Mouse (Mus musculus) heart, postnatal 0 days (tissue): ENCODE measurements around the gene Pfkfb4. TPM values are rescaled to one million over a fixed set of nuclear protein-coding genes. Genes with fewer than 3 reads are reported as not detected.

Experiments used
- ATAC-seq: fragments of 200-750 bp; cut with Nextera tagmentation; 2 replicates; pipeline ENCODE4 v1.8.0; 2017; ENCODE audit warnings: low read depth, moderate number of reproducible peaks, moderate library complexity; ENCODE audit not compliant: insufficient read depth
- DNase-seq: peaks from one replicate; pipeline ENCODE4 v3.0.0-alpha.2; 2016; ENCODE audit warnings: low spot score
- H3K27ac ChIP-seq: fragments of 300-500 bp; sonication (generic); 2 replicates; pipeline ENCODE4 v1.5.1; 2014; ENCODE audit warnings: low read depth, mild to moderate bottlenecking
- H3K27me3 ChIP-seq: fragments of 300-500 bp; sonication (generic); 2 replicates; pipeline ENCODE4 v1.6.1; 2014; ENCODE audit warnings: low read length, mixed read lengths; ENCODE audit not compliant: control insufficient read depth, insufficient read depth
- H3K36me3 ChIP-seq: fragments of 300-500 bp; sonication (generic); replicated peaks from 2 replicates; pipeline ENCODE4 v1.6.1; 2014; ENCODE audit warnings: low read length, mixed read lengths; ENCODE audit not compliant: control insufficient read depth, insufficient read depth
- H3K4me1 ChIP-seq: fragments of 300-500 bp; sonication (generic); 2 replicates; pipeline ENCODE4 v1.6.1; 2014; ENCODE audit warnings: antibody characterized with exemption; ENCODE audit not compliant: control insufficient read depth, insufficient read depth
- H3K4me2 ChIP-seq: fragments of 300-500 bp; sonication (generic); 2 replicates; pipeline ENCODE4 v1.6.1; 2014; ENCODE audit warnings: low read depth, mild to moderate bottlenecking, low read length, moderate library complexity
- H3K4me3 ChIP-seq: fragments of 300-500 bp; sonication (generic); 2 replicates; pipeline ENCODE4 v1.5.1; 2014; ENCODE audit warnings: low read depth, low read length
- H3K9ac ChIP-seq: fragments of 300-500 bp; sonication (generic); replicated peaks from 2 replicates; pipeline ENCODE4 v1.6.1; 2014; ENCODE audit warnings: low read depth, low read length, mixed read lengths
- H3K9me3 ChIP-seq: fragments of 300-500 bp; sonication (generic); replicated peaks from 2 replicates; pipeline ENCODE4 v1.6.1; 2016; ENCODE audit warnings: low read length; ENCODE audit not compliant: control insufficient read depth
- CTCF ChIP-seq: IDR thresholded peaks from 2 replicates; pipeline ENCODE4 v1.5.1; 2016; ENCODE audit warnings: antibody characterized with exemption, control low read depth, low read depth
- EP300 ChIP-seq: IDR thresholded peaks from 2 replicates; pipeline ENCODE4 v1.6.1; 2016; ENCODE audit warnings: antibody characterized with exemption, low read depth
- WGBS: fragments of 180-500 bp; shearing (Covaris S2); extraction: QIAGEN DNeasy Blood & Tissue Kit; methylation state at CpG from one replicate; pipeline ENCODE4 v1.1.7; 2014; 5-methylcytosine and 5-hydroxymethylcytosine counted together
- polyA plus RNA-seq: library from polyadenylated mRNA; unstranded; fragments of >200 nt; fragmentation: Nextera tagmentation; extraction: Ambion mirVana; gene quantifications from 2 replicates; pipeline ENCODE4 v1.2.1, GENCODE M21; 2015
- total RNA-seq: library from RNA; depleted of rRNA; stranded (reverse); fragments of >200 nt; gene quantifications from 2 replicates; pipeline ENCODE4 v1.2.3, GENCODE M21; 2014; ENCODE audit warnings: low replicate concordance

The Pfkfb4 gene
- total and polyA plus RNA-seq, 2 experiments from 2014 or later, result 3.1 to 4.0 TPM

DNA sequence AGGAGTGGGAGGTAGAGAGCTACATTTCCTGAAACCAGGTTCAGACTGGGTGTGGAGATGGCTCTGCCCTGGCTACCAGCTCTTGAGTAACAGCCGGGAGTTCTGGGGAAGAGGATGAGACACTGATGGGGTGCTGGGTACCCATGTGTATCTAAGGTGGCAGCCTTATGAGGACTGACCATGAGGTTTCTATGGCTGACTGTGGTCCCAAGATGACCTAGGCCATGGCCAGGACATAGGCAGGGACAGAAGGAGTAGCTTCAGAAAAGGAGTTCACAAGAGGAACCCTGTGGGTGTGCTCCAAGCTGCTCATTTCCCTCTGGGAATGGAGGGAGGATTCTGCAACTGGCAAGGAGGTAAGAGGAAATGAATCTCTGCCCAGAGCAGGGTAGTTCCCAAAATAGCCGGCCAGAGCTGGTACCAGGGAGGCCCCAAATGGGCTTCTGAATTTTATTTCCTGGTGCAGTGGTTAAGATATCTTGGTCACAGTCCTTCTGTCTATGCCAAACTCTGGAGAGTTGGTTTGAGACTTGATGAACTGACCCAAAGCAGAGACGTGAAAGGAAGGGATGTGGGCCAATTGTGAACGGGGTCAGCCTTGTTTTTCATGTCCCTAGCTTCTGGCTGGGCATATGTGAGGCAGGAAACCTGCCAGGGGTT, 1.6 kb upstream of the Pfkfb4 start:
- Histone ChIP-seq H3K4me2 (no peak overlapping the region), H3K27me3 (no peaks in the 10 kb centered on the region), H3K9ac (no peak overlapping the region), H3K9me3 (no peaks in the 10 kb centered on the region), H3K36me3 (no peaks in the 10 kb centered on the region), H3K27ac (peak overlapping the region; percentile 93), H3K4me3 (no peak overlapping the region), H3K4me1 (peaks cover 34% of the 10 kb centered on the region)
- TF ChIP-seq CTCF, result no peak
- TF ChIP-seq EP300, result no peak
- 40% methylated on average over 4 of the region's 4 CpGs for WGBS
- no peak for DNase-seq
- ATAC-seq, result no peak

DNA sequence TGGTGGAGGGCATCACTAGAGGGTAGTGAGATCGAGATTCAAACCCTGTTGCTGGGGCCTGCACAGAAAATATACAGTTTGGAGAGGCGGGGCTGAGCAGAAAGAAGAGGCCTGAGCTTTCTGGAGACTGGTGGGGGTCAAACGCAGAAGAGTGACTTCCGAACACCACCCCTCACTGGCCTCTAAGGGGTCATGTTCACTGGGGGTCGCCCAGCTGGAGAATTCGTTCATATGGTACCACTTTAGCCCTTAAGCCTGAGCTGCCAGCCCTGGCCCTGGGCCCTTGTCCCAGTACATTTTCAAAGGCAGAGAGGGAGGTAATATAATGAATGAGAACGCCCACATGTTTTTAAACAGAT, 1.1 kb upstream of the Pfkfb4 start:
- 78% methylated on average over 7 of the region's 7 CpGs for WGBS
- Histone ChIP-seq H3K9ac (no peak overlapping the region), H3K4me2 (no peak overlapping the region), H3K9me3 (no peaks in the 10 kb centered on the region), H3K27ac (peak overlapping the region; percentile 93), H3K4me3 (no peak overlapping the region), H3K27me3 (no peaks in the 10 kb centered on the region), H3K36me3 (no peaks in the 10 kb centered on the region), H3K4me1 (peaks cover 34% of the 10 kb centered on the region)
- ATAC-seq (no peak), DNase-seq (no peak)
- TF ChIP-seq EP300, result no peak
- TF ChIP-seq CTCF, result no peak

GRCm38 (mm10) chr9:108992085-108992469, 499 bp downstream of the Pfkfb4 start:
- H3K9ac ChIP-seq, result no peak overlapping the region
- ATAC-seq, result no peak
- H3K4me3 ChIP-seq, result peak overlapping the region; percentile 53
- H3K9me3 ChIP-seq, result no peaks in the 10 kb centered on the region
- 0 out of 2 replicates have a peak overlapping the region, but pooled peaks have one; percentile 28 for H3K27ac ChIP-seq
- WGBS, result 14% methylated on average over 18 of the region's 18 CpGs
- no peaks in the 10 kb centered on the region for H3K36me3 ChIP-seq
- DNase-seq, result no peak
- no peak for TF ChIP-seq EP300
- no peak for TF ChIP-seq CTCF
- peak overlapping the region; percentile 88 for H3K4me2 ChIP-seq
- no peaks in the 10 kb centered on the region for H3K27me3 ChIP-seq
- peaks cover 34% of the 10 kb centered on the region for H3K4me1 ChIP-seq

- DNase-seq (no peak), ATAC-seq (no peak)
- 63% methylated on average over 9 of the region's 9 CpGs for WGBS
- no peaks in the 10 kb centered on the region for H3K9me3 ChIP-seq
- H3K27me3 ChIP-seq, result no peaks in the 10 kb centered on the region
- H3K4me3 ChIP-seq, result no peak overlapping the region
- H3K9ac ChIP-seq, result no peak overlapping the region
- peaks cover 34% of the 10 kb centered on the region for H3K4me1 ChIP-seq
- no peaks in the 10 kb centered on the region for H3K36me3 ChIP-seq
- no peak overlapping the region for H3K27ac ChIP-seq
- 0 out of 2 replicates have a peak overlapping the region, but pooled peaks have one; percentile 88 for H3K4me2 ChIP-seq
- no peak for TF ChIP-seq CTCF
These were observed 1.2 kb downstream of the Pfkfb4 start for GRCm38 (mm10) chr9:108992620-108993361.

- DNase-seq, result no peak
- WGBS, result 58% methylated on average over 9 of the region's 9 CpGs
- ATAC-seq, result no peak
- H3K27me3 ChIP-seq, result no peaks in the 10 kb centered on the region
- H3K9ac ChIP-seq, result no peak overlapping the region
- no peak overlapping the region for H3K27ac ChIP-seq
- H3K36me3 ChIP-seq, result no peaks in the 10 kb centered on the region
- H3K4me3 ChIP-seq, result no peak overlapping the region
- no peaks in the 10 kb centered on the region for H3K4me1 ChIP-seq
- H3K9me3 ChIP-seq, result no peaks in the 10 kb centered on the region
- no peak overlapping the region for H3K4me2 ChIP-seq
- TF ChIP-seq EP300 (no peak), CTCF (no peak)
These were observed 4.8 kb downstream of the Pfkfb4 start for GRCm38 (mm10) chr9:108996411-108996810.
